Mouse (Mus musculus) retina, embryonic 14.5 days (tissue): Measurements from ENCODE around the gene Pax8.
A peak's percentile ranks its signal among the peaks of the same experiment; 100 is the strongest.

Source experiments
- DNase-seq: peaks from one replicate; pipeline ENCODE4 v3.0.0-alpha.2; 2015; ENCODE audit warnings: low spot score

Gene Pax8

DNA sequence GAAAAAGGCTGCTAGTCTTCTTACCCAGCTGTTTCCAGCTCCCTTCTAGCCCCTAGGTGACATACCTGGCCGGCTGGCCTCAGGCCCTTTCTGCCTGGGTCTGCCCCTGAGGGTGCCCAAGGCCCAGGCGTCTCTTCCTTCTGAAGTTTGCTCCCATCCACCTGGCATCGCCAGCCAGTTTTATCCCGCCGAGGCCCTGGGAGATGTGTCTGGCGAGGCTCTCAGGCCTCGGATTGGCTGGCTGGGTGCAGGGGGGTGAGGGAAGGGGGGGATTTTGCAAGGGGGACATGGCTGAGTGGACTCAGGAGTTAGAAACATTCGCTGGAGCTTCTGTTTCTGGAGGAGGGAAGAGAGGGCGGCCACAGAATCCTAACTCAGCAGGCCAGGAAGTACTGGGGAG lies at the start of gene Pax8:
Gene Pax8, minus strand, starts transcription at position 180 of the 400 bp plus-strand sequence.
- no peak for DNase-seq

DNA sequence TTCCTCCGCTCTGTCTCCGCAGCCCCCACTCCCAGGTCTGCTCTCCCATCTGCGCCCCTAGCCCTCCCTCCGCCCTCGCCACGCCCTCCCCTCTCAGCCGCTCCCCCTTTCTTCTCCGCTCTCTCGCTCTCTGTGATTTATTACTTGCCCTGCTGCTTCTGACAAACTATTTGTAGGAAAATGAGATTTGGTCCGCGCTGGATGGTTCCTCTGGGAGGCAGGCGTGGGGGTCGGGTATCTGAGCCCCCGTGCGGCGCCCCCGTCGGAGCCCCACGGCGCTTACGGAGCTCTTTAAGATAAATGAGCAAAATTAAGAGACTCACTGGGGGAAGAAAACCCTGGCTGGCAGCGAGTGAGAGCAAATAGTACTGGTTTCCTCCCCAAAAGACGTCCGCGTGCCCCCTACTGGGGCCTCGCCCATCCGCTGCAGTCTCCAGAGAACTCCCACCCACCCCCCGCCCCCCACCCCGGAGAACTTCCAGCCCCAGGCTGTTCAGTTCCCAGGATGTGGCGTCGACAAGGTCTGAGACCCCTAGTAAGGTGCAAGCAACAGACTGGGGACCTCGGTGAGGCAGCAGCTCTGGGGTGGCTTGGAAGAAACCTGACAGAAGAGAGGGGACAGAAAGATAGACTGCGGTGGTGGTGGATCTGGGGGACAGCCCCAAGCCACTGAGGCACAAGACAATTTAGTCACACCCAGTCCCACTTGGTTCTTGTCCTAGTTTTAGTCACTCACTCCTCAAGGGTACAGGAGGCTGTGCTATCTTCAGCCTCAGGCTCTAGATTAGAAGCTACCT lies 46.2 kb upstream of the Pax8 start:
- DNase-seq: peak; percentile 72

DNA sequence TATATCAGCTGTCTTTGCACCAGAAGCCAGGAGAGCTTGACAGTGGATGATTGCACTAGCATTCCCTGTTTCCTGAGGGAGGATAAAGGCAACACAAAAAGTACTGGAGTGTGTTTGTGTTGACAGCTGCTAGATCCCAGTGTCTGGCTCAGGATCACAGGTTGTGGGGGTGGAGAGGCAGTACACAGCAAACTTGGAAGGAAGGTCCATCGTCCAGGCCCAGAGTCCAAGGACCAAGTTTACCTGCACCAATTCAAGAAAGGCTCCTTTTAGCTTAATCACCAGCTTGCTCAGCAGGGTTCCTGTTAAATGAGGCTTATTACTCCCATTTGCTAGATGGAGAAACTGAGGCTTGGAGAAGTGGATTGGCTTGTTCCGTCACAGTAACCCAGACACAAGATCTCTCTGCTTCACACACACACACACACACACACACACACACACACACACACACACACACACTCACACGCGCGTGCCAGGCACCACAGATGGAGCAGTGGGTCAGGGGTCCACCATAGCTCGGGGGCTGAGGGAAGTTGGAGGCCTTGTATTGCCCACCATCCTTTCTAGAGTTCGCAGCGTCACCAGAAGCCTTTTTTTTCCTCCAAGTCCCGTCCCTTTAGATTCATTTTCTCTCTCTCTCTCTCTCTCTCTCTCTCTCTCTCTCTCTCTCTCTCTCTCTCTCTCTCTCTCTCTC lies 45.3 kb upstream of the Pax8 start:
- DNase-seq: no peak

DNA sequence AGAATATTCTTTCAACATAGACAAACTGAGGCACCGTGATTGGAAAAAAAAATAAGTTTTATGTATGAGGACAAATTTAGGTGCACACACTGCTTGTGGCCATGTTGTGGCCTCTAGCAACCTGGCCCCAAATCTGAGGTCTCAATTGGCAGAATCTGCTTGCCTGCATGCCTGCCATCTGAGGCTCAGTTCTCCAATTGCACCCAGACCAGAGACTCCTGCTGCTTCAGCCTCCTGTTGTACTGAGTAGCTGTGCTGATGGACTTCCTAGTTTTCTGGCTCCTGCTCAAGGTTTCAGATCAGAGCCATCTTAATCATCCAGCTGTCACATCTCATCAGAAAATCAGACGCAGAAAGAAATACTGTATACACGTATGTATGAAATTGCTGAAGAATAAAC lies 41.5 kb upstream of the Pax8 start:
- DNase-seq: no peak

DNA sequence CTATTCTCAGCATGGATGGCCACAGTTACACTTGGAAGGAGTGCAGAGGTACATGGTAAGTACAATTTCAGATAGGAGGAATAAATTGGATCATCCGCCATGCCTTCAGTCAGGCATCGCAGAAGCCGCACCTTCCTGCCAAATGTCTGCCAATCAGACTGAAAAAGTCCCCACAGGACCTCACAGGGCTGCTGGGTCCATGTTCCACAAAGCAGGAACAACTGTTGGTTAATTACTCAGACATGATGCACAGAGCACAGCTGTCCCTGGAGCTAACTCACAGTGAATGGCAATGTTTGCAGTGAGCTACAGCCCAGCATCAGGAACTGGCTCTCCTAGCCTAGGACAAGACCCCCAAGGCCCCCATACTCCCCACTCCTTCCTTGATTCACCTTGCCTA lies 32.0 kb upstream of the Pax8 start:
- no peak for DNase-seq

DNA sequence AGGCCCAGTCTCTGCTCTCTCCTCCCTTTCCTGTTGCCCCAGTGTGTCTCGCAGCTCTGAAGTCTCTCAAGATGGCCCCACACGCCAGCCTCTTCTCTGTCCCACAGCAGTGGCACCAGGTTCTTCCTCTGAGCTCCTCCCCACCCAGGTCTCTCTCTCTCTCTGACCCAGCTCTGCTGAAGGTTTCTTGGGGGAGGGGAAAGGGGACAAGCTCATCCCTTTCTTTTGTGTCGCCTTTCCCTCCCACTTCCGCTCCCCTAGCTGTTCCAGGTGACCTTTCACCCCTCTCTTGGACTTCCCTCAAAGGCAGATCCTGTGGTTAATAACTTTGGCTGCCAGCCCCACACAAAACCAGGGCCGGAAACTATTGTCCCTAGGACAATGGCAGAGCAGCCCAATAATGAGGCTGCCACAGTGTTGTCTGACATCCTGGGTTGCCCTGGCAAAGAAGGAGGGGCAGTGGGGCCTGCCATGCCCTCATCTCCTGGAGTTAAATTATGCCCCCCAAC lies 27.6 kb upstream of the Pax8 start:
- peak; percentile 82 for DNase-seq

DNA sequence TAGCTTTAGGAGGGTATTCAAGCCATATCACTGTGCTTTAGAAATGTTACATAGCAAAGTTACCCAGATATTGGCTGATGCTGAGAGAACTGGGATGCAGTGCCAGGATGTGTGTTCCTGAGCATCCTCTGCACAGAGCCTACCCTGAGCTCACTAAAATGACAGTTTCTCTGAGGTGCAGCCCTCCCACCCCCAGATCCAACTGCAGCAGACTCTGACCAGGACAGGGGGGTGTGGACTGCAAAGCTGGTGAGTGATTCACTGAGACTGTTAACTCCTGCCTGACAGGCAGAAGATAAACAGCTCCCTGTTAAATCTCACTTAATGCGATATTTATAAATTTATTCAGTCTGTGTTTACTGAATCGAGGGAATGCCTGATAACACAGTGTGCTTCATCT lies 25.5 kb upstream of the Pax8 start:
- DNase-seq: no peak

DNA sequence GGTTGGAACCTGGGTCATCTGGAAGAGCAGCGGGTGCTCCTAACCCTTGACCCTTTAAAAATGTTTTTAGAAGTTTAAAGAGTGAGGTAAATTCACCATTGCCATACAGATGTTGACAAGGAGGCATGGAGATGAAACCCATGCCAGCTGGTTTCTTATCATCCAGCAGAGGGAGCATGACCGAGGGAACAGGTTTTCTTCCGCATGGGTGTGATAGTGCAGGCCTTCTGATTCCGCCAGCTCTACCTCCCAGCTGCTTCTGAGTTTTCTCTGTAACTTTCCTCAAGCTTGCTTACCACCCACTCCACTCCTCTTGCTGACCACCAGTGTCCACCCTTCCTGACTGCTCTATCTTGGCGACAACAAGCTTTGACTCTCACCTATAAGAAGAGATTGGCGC lies 15.2 kb upstream of the Pax8 start:
- DNase-seq: peak; percentile 63

DNA sequence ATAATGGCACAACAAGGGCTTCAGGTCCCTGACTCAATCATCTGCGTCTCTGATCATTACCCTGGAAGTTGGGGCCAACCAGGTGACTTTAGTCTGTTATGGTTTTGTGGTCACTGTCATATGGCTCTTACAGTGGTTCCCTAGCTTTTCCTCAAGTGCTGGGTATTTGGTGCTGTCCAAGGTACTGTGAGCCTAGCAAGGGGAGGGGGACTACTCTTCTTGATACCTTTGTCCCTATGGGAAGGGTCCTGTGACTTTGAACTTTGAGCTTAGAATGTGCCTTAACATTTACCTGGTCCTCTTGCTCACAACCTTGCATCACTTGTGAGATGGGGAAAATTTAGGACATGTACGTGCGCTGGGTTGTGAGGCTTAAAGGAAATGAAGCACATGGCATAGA lies 13.3 kb upstream of the Pax8 start:
- no peak for DNase-seq

DNA sequence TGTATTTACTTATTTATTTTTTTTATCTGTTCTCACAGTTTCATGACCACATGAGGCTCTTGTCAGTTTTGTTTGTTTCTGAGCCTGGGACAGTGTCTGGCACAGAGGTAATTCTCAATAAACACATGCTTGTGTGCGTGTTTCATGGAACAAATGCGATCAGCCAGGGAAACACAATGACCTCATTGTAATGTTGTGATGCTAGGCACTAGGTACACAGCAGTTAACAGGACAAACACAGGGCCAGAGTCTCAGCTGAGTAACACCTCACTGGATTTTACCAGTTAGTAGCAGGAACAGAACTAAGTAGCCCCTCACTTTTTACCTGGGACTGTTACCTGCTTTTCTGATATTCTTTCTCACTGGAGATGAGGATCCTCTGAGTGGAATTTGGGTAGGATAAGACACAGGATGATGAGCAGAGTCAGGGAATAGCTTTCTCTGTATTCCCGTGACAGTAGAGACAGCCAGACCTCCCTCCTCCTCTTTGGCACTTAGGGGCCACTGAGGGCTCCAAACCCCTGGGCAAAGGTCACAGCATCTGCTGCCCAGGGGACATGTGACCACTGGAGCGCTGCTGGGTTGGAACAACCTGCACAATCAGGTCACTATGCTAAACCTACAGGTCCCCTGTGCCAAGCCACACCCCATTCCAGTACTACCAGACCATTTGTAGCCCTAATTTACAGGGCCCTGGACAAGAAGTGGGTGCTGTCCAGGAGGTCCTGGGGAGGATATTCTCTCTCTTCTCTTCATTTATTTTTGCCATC lies 11.8 kb upstream of the Pax8 start:
- no peak for DNase-seq

DNA sequence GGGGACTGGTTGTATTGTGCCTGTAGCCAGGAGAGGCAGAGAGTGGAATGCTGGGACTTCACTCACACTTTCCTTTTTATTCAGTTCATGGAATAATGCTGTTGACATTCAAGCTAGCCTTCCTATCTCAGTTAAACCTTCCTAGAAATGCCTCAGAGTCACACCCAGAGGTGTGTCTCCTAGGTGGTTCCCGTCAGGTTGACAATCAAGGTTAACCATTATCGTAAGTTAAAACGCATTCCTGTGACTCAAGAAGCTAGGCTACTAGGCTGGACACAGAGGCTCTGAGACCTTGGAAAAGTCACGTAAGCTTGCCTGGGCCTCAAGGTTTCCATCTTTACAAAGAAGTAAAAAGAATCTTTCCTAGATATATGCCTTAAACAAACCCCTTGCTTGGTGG lies 10.0 kb upstream of the Pax8 start:
- DNase-seq: no peak

DNA sequence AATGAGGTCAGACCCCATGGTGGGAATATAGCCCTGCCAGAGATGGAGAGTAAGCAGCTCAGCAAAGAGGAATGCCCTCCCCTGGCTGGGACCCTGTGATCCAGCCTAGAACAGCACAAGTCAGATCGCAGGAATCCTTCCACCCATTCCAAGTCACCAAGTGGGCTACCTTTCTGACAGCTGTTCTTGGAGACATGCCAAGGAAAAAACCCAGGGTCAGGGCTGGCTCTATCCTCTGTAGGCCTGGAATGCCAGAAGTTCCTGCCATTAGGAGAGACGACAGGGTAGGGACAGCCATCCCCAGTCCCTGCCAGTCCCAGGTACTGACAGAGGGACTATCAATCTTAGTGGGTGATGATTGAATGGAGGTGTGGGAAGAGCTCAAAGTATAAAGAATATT lies 4.5 kb upstream of the Pax8 start:
- no peak for DNase-seq

DNA sequence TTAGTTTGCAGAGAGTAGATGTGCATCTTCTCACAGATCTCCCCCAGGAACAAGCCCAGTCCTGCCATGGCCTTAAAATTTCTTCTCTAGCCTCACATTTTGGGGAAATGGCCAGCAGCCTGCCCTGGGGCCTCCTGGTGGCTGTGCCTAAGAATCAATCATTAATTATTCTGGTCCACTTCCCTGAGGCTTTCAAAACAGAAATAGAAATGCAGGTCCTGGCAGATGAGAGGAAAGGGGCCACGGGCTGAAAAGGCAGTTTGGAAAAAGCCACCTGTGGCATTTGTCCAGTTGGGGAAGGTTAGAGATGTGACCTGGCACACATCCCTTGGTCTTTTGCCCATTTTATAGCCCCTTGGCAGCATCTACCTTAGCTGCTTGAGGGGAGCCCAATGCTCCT lies 3.8 kb upstream of the Pax8 start:
- DNase-seq: peak; percentile 55

DNA sequence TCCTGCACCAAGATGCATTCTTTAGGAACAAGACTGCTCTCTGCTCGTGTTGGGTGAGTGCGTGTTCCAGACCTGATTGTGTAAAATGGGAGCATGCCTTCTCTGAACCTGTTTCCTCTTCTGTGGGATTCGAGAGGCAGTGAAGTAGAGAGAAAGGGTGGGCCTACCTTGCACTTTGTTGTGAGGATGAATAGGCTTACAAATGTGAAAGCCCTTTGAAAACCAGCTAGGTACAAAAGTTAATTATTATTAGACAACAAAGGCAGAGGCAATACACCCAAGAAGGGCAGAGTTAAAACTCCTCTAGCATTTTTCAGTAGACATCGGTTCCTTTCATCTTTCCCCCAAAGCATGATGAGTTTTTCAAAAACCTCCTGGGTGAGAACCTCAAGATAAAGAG lies 3.2 kb upstream of the Pax8 start:
- DNase-seq: no peak

DNA sequence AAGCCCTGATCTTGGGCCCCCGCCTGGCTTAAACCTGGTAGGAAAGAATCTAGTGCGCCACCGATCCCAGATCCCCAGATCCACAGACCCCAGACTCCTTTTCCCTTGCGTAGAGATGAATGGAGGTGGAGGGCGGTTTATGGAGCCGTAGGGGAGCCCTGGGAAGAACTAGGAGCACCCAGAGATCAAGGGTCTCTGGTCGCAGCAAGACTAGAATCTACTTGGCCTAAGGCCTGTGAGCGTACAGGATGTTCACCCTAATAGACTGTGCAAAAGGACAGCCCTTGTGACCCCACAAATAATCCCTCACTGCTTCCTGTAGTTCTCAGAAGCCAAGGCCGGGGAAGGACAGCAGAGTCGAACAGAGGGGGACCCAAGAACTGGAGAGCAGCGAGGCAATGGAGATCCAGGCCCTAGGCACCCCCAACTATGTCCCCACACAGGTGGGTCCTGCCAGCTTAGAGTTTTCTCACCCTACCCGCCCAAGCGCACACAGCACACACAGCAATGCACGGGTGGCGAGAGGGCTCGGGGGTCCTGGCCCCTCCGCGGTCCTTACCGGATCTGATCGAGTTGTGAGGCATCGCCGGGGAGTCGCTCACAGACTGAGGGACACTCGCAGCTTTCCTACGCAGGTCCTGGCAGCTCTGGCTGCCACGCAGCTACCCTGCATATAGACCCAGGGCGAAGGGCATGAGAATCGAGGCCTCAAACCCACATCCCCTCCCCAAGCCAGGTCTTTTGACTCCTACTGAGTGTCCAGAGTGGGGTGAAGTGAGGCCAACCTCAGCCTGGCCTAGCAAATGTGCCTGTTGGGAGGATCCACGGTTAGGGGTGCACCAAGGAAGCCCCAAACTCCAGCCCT lies 653 bp downstream of the Pax8 start:
- DNase-seq: no peak

DNA sequence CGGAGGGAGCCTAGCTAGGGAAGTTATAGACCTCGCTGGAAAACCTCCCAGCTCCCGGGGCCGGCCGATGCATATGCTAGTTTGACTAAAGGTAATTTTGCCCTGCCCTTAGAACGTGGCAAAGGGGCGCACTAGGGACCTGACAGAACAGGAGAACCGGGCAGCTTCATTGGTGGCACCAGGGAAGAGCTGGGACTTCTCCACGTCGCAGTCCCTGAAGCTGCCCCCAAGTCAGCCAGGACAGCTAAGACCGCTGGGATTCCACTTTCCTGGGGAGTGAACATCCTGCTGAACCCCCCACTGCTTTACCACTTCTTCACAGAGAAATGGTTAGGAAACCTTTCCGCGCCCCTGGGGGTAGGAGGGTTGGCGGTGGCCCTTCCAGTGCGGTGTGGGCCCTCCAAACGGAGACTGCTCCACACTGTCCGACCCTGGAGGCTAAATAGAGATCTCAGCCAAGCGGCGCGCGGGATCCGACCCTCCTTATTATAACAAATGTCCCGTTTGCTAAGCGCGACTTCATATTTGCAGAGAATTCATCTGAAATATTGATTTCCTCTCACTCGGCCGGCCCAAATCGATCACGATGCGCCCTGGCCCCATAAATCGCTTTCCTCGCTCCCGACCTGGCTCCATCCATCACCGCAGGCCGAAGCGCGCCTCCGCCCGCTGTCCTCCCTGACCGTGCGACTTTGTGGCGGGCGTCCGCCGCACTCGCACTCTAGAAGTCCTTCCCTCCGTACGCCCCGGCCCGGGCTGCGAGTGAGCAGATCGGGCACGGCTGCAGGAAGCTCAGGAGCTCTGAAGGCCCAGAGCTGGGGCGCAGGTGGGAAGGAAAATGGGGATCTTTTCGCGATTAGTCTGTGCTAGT lies 1.5 kb downstream of the Pax8 start:
- DNase-seq: peak; percentile 51

DNA sequence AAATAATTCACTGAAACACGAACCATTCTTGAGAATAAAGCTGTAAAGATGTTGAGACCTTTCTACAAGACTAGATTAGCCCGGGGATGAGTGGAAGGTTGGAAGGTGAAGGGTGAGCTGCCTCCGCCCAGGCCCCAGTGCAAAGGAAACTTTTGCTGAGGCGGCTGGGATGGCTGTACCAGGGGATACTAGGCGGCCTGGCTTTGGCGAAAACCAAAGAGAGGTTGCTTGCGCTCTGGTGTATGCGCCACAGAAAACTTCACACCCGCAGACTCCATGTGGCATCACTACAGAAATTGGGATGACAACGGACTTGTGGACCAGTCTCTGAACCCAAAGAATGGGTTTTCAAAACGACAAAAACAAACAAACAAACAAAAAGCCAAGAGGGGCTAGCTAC lies 2.7 kb downstream of the Pax8 start:
- DNase-seq: peak; percentile 27

DNA sequence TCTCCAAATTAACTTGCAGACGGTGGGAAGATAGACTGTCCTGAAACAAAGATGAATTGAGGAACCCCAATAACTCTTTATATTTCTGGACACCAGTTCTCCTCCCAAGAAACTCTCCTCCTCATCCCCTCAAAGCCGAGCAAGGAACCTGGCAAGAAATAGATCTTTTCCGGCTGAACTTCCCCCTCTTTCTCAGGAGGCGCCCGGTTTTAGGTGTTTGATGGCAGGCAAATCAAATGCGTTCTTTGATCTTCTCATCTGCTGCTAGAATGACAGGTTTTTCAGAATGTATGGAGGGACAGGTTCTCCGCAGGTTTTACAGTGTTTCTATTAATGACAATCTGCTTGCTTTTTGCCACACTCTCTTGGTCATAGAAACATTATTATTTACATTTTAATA lies 3.3 kb downstream of the Pax8 start:
- DNase-seq: peak; percentile 39

DNA sequence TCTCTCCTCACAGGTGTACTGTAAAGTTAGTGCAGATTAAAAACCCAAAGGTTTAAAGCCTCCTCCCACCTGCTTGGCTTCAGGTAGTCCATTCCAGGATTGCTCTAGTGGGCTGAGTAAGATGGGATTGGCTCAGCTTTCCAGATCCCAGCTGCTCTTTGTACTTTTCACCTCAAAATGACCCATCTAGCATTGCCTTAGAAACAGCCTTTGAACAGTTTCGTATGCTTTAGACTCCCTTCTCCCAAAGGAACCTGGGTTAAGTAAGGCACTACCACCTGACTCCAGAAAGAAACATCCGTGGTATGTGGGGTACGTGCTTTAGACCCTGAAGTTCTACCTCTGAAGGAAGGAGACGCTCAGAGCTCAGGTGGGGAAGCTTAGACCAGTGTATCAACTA lies 6.3 kb downstream of the Pax8 start:
- no peak for DNase-seq

DNA sequence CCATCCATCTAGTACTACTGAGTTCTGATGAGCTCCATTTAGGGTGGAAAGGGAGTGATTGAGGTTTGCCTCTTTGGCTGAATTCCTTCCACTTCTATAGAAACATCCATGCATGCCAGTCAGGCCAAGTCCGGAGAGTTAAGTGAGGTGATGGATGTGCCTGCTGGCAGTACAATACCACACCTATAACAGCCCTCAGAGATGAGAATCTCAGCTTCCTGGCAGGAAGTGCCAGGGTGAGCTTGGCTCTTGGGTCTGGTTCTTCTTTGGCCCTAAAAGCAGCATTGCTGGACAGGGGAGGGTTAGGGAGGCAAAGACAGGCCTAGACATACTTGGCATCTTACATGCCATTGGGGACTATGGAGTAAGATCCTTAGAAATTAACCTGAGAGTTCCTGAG lies 7.0 kb downstream of the Pax8 start:
- no peak for DNase-seq

DNA sequence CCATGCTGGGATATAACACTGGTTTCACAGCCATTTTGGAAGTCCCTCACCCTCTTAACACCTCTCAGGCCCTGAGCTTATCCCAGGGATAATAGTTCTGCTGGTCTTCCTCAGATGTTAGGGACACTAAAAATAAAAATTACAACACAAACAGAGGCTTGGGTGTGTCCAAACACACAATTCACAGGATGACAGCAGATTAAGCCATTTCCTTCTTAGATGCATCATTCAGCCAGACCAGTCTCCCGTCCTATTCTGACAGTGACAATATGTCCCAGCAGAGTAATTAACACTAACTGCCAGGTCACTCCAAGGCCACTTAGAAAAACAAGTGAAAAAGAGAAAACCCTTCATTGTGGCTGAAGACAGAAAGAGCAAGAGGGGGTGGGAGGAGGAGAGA lies 8.2 kb downstream of the Pax8 start:
- no peak for DNase-seq
